Mouse (Mus musculus) midbrain, postnatal 0 days (tissue): ENCODE data around the gene Pgap3. TPM values are rescaled to one million over a fixed set of nuclear protein-coding genes. Genes with fewer than 3 reads are reported as not detected.

Experiments
- ATAC-seq: fragments of 200-750 bp; cut with Nextera tagmentation; 2 replicates; pipeline ENCODE4 v1.8.0; 2017; ENCODE audit warnings: moderate number of reproducible peaks, mild to moderate bottlenecking, moderate TSS enrichment, moderate library complexity; ENCODE audit not compliant: low FRiP score
- DNase-seq: peaks from one replicate; pipeline ENCODE4 v3.0.0-alpha.2; 2015; ENCODE audit warnings: low spot score
- H3K27ac ChIP-seq: fragments of 300-500 bp; sonication (generic); 2 replicates; pipeline ENCODE4 v1.5.1; 2014; ENCODE audit warnings: low read depth, mild to moderate bottlenecking, low read length, mixed read lengths
- H3K27me3 ChIP-seq: fragments of 300-500 bp; sonication (generic); 2 replicates; pipeline ENCODE4 v1.6.1; 2014; ENCODE audit warnings: low read length, control low read depth, mixed read lengths; ENCODE audit not compliant: insufficient read depth
- H3K36me3 ChIP-seq: fragments of 300-500 bp; sonication (generic); 2 replicates; pipeline ENCODE4 v1.6.1; 2014; ENCODE audit warnings: low read length, control low read depth, mixed read lengths; ENCODE audit not compliant: insufficient read depth
- H3K4me1 ChIP-seq: fragments of 300-500 bp; sonication (generic); 2 replicates; pipeline ENCODE4 v1.6.1; 2014; ENCODE audit warnings: mild to moderate bottlenecking, control low read depth, antibody characterized with exemption, low read length, mixed read lengths; ENCODE audit not compliant: insufficient read depth
- H3K4me2 ChIP-seq: fragments of 300-500 bp; sonication (generic); 2 replicates; pipeline ENCODE4 v1.6.1; 2014; ENCODE audit warnings: low read depth, mild to moderate bottlenecking, low read length, mixed read lengths; ENCODE audit not compliant: poor library complexity, severe bottlenecking
- H3K4me3 ChIP-seq: fragments of 300-500 bp; sonication (generic); 2 replicates; pipeline ENCODE4 v1.5.1; 2014; ENCODE audit warnings: low read depth, mild to moderate bottlenecking, low read length, moderate library complexity
- H3K9ac ChIP-seq: fragments of 300-500 bp; sonication (generic); replicated peaks from 2 replicates; pipeline ENCODE4 v1.6.1; 2014; ENCODE audit warnings: mild to moderate bottlenecking, low read length, moderate library complexity, mixed read lengths; ENCODE audit not compliant: poor library complexity, severe bottlenecking
- H3K9me3 ChIP-seq: fragments of 300-500 bp; sonication (generic); 2 replicates; pipeline ENCODE4 v1.6.1; 2016; ENCODE audit warnings: low read length, control low read depth
- CTCF ChIP-seq: IDR thresholded peaks from 2 replicates; pipeline ENCODE4 v1.5.1; 2016; ENCODE audit warnings: antibody characterized with exemption, mild to moderate bottlenecking
- WGBS: fragments of 180-500 bp; shearing (Covaris S2); extraction: QIAGEN DNeasy Blood & Tissue Kit; methylation state at CpG from one replicate; pipeline ENCODE4 v1.1.7; 2014; 5-methylcytosine and 5-hydroxymethylcytosine counted together
- polyA plus RNA-seq: library from polyadenylated mRNA; unstranded; fragments of >200 nt; fragmentation: Nextera tagmentation; extraction: Ambion mirVana; gene quantifications from 2 replicates; pipeline ENCODE4 v1.2.1, GENCODE M21; 2015
- total RNA-seq: library from RNA; depleted of rRNA; stranded (reverse); fragments of >200 nt; gene quantifications from 2 replicates; pipeline ENCODE4 v1.2.3, GENCODE M21; 2014

The Pgap3 gene
- total and polyA plus RNA-seq, 2 experiments from 2014 or later: 7.0 to 10.9 TPM

DNA sequence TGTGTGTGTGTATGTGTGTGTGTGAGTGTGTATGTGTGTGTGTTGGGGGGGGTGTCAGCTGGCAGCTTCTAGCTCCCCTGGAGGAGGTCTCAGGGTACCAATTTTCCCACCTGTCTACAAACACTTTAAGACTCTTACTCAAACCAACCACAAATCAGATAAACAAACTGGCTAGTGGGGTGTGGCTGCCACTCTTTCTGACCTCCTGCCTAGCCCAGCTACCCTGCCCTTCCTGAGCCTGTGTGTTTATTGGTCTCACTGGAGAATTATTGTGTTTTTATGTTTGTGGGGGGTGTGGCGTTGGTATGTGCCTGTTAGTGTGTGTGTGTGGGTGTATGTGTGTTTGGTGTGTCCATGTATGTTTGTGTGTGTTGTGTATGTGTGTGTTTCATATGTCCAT, 16.8 kb upstream of the Pgap3 start:
- H3K9me3 ChIP-seq: no peaks in the 10 kb centered on the region
- no peak for TF ChIP-seq CTCF
- no peak overlapping the region for H3K4me3 ChIP-seq
- no peak overlapping the region for H3K9ac ChIP-seq
- no peak overlapping the region for H3K4me2 ChIP-seq
- H3K4me1 ChIP-seq: peaks cover 6% of the 10 kb centered on the region; the same call in 1 of the 2 replicates
- H3K27ac ChIP-seq: no peak overlapping the region
- 76% methylated on average over 1 of the region's 1 CpGs for WGBS
- H3K27me3 ChIP-seq: peaks cover 11% of the 10 kb centered on the region
- no peaks in the 10 kb centered on the region for H3K36me3 ChIP-seq
- ATAC-seq (no peak), DNase-seq (no peak)

GRCm38 (mm10) chr11:98414162-98414561, 13.9 kb upstream of the Pgap3 start:
- H3K4me1 ChIP-seq: peaks cover 6% of the 10 kb centered on the region; the same call in 1 of the 2 replicates
- H3K27me3 ChIP-seq: peaks cover 24% of the 10 kb centered on the region
- TF ChIP-seq CTCF: no peak
- ATAC-seq: no peak
- no peaks in the 10 kb centered on the region for H3K9me3 ChIP-seq
- 24% methylated on average over 2 of the region's 2 CpGs for WGBS
- H3K4me2 ChIP-seq: no peak overlapping the region; the same call in 1 of the 2 replicates
- no peak for DNase-seq
- no peaks in the 10 kb centered on the region for H3K36me3 ChIP-seq
- H3K27ac ChIP-seq: no peak overlapping the region
- no peak overlapping the region for H3K9ac ChIP-seq
- H3K4me3 ChIP-seq: no peak overlapping the region

DNA sequence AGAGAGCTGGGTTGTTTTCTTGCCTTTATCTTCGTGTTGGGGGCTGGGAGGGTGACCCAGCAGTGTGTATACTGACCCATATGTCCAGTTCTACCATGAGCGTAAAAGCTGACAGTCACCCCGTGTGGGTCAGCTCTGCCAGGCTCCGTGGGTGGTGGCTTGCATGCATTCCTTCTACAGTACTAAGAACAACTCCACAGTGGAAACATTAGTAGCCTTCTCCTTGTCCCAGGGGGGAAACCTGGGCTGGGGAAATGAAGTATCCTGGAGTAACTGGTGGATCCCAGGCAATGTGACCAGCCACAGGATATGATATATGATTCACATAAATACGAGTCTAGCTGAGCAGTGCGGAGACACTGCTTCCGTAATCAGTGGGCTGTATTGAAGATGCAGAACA, 13.4 kb upstream of the Pgap3 start:
- peak overlapping the region; percentile 55; the same call in 1 of the 2 replicates for H3K4me3 ChIP-seq
- WGBS: 31% methylated on average over 7 of the region's 7 CpGs

GRCm38 (mm10) chr11:98412797-98413301, 12.6 kb upstream of the Pgap3 start:
- DNase-seq (peak; percentile 59), ATAC-seq (peak; percentile 58; the same call in 1 of the 2 replicates)
- WGBS: 0% methylated on average over 39 of the region's 40 CpGs

More for the DNA sequence above, 13.4 kb upstream of the Pgap3 start:
- DNase-seq (no peak), ATAC-seq (no peak)
- no peak for TF ChIP-seq CTCF
- no peak overlapping the region for H3K9ac ChIP-seq
- no peaks in the 10 kb centered on the region for H3K9me3 ChIP-seq
- H3K36me3 ChIP-seq: no peaks in the 10 kb centered on the region
- peaks cover 6% of the 10 kb centered on the region; the same call in 1 of the 2 replicates for H3K4me1 ChIP-seq
- no peak overlapping the region for H3K27ac ChIP-seq
- peak overlapping the region; percentile 97 for H3K4me2 ChIP-seq
- H3K27me3 ChIP-seq: peaks cover 24% of the 10 kb centered on the region

DNA sequence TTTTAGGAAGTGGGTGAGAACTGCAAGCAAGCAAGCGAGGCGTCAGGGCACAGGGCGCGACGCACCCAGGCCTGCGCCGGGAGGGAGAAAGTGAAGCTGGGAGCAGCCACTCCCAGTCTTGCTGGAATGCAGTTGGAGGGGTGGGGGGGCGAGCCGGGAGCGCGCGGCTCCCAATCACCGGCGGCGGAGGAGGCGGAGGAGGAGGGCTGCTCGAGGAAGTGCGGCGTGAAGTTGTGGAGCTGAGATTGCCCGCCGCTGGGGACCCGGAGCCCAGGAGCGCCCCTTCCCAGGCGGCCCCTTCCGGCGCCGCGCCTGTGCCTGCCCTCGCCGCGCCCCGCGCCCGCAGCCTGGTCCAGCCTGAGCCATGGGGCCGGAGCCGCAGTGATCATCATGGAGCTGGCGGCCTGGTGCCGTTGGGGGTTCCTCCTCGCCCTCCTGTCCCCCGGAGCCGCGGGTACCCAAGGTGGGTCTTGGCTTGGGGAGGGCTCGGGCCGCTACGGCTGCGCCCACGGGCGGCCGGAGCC, 12.0 kb upstream of the Pgap3 start, which contains the start of gene Erbb2:
Erbb2 (plus strand) TSS at position 198 of the 524 bp plus-strand sequence.
- peak within 1 kb of the TSS; percentile 72 for H3K27ac ChIP-seq
- DNase-seq (peak; percentile 41), ATAC-seq (no peak; the same call in 1 of the 2 replicates)
- H3K27me3 ChIP-seq: peaks cover 24% of the 10 kb centered on the region
- peaks cover 6% of the 10 kb centered on the region; the same call in 1 of the 2 replicates for H3K4me1 ChIP-seq
- H3K4me3 ChIP-seq: peak within 1 kb of the TSS; percentile 55
- peak within 1 kb of the TSS; percentile 63 for H3K9ac ChIP-seq
- no peaks in the 10 kb centered on the region for H3K9me3 ChIP-seq
- WGBS: under 1% methylated on average over 29 of the region's 49 CpGs
- peak within 1 kb of the TSS; percentile 97 for H3K4me2 ChIP-seq
- H3K36me3 ChIP-seq: no peaks in the 10 kb centered on the region
- TF ChIP-seq CTCF: no peak

More at GRCm38 (mm10) chr11:98412797-98413301, 12.6 kb upstream of the Pgap3 start:
- Histone ChIP-seq H3K27ac (peak overlapping the region; percentile 72; the same call in 1 of the 2 replicates), H3K9ac (peak overlapping the region; percentile 63), H3K9me3 (no peaks in the 10 kb centered on the region), H3K4me3 (peak overlapping the region; percentile 55), H3K4me2 (peak overlapping the region; percentile 97), H3K36me3 (no peaks in the 10 kb centered on the region), H3K4me1 (peaks cover 6% of the 10 kb centered on the region; the same call in 1 of the 2 replicates), H3K27me3 (peaks cover 24% of the 10 kb centered on the region)
- no peak for TF ChIP-seq CTCF

DNA sequence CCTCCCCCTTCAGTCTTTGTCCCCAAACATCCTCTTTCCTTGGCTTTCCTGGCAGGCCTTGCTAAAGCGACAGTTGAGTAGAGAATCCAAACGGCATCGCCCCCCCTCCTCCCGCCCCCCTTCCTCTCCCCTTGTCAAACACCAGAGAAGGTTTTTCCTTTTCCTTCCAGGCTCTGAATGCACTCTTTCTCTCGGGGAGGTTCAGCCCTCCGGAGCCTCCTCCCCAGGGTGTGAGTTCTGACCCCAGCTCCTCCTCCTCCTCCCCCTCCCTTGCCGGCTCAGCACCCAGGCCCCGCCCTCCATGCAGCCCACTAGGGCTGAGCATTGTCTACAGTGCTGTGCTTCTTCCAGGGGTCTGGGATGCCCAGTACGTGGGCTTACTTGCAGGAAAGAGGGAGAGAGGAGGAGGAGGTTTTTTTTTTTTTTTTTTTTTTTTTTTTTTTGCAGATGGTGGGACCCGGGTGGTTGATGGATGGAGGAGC, 9.1 kb upstream of the Pgap3 start:
- Histone ChIP-seq H3K4me3 (no peak overlapping the region), H3K4me1 (peaks cover 6% of the 10 kb centered on the region; the same call in 1 of the 2 replicates), H3K36me3 (no peaks in the 10 kb centered on the region), H3K9ac (no peak overlapping the region), H3K27ac (no peak overlapping the region), H3K4me2 (no peak overlapping the region), H3K27me3 (peaks cover 24% of the 10 kb centered on the region), H3K9me3 (no peaks in the 10 kb centered on the region)
- 4% methylated on average over 8 of the region's 10 CpGs for WGBS
- no peak for TF ChIP-seq CTCF
- DNase-seq: peak; percentile 38
- no peak for ATAC-seq
